Mouse (Mus musculus) limb, embryonic 15.5 days (tissue): ENCODE results near the gene P4ha1. TPM values are rescaled to one million over a fixed set of nuclear protein-coding genes. Genes with fewer than 3 reads are reported as not detected.

ENCODE experiments used
- ATAC-seq: fragments of 200-750 bp; cut with Nextera tagmentation; 2 replicates; pipeline ENCODE4 v1.8.0; 2017; ENCODE audit warnings: low read depth, moderate TSS enrichment; ENCODE audit not compliant: insufficient number of reproducible peaks, low FRiP score, low TSS enrichment
- H3K27ac ChIP-seq: fragments of 300-500 bp; sonication (generic); 2 replicates; pipeline ENCODE4 v1.5.1; 2015; ENCODE audit warnings: moderate library complexity, mild to moderate bottlenecking, inconsistent platforms
- H3K27me3 ChIP-seq: fragments of 300-500 bp; sonication (generic); 2 replicates; pipeline ENCODE4 v1.6.1; 2015; ENCODE audit warnings: inconsistent platforms
- H3K36me3 ChIP-seq: fragments of 300-500 bp; sonication (generic); 2 replicates; pipeline ENCODE4 v1.6.1; 2015; ENCODE audit warnings: inconsistent platforms
- H3K4me1 ChIP-seq: fragments of 300-500 bp; sonication (generic); 2 replicates; pipeline ENCODE4 v1.6.1; 2015; ENCODE audit warnings: inconsistent platforms
- H3K4me2 ChIP-seq: fragments of 300-500 bp; sonication (generic); 2 replicates; pipeline ENCODE4 v1.6.1; 2015; ENCODE audit warnings: mild to moderate bottlenecking, inconsistent platforms
- H3K4me3 ChIP-seq: fragments of 300-500 bp; sonication (generic); 2 replicates; pipeline ENCODE4 v1.5.1; 2015; ENCODE audit warnings: mild to moderate bottlenecking, inconsistent platforms
- H3K9ac ChIP-seq: fragments of 300-500 bp; sonication (generic); 2 replicates; pipeline ENCODE4 v1.6.1; 2015; ENCODE audit warnings: inconsistent platforms
- H3K9me3 ChIP-seq: fragments of 300-500 bp; sonication (generic); 2 replicates; pipeline ENCODE4 v1.6.1; 2016; ENCODE audit warnings: inconsistent platforms
- WGBS: fragments of 180-500 bp; shearing (Covaris S2); methylation state at CpG from one replicate; pipeline ENCODE4 v1.1.7; 2015; 5-methylcytosine and 5-hydroxymethylcytosine counted together
- polyA plus RNA-seq: library from polyadenylated mRNA; unstranded; fragments of >200 nt; fragmentation: Nextera tagmentation; extraction: Ambion mirVana; gene quantifications from 2 replicates; pipeline ENCODE4 v1.2.1, GENCODE M21; 2015

Gene P4ha1
- polyA plus RNA-seq, 1 experiment from 2014 or later, result 146 TPM

DNA sequence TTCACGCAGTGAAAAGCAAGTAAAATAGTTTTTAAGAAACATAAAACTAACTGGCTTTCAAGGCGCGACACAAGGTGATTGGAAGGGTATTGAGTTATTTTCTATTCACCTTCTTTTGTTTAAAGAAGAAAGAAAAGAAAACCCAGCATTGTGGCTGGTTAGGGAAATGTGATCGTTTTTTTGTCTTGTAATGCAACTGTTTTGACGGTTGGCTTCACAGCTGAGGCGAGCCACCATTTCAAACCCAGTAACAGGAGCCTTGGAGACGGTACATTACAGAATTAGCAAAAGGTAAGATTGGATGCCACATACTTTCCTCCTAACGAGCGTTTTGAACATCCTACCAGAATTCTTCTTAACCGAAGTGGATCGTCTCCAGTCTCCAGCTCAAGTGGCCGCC is 31.0 kb downstream of the P4ha1 start:
- Histone ChIP-seq H3K4me3 (no peak overlapping the region), H3K4me1 (peaks cover 2% of the 10 kb centered on the region; the same call in 1 of the 2 replicates), H3K27ac (no peak overlapping the region), H3K27me3 (no peaks in the 10 kb centered on the region), H3K9me3 (no peaks in the 10 kb centered on the region), H3K36me3 (peaks cover 52% of the 10 kb centered on the region), H3K4me2 (no peak overlapping the region), H3K9ac (no peak overlapping the region)
- no peak for ATAC-seq
- WGBS, result 90% methylated on average over 12 of the region's 12 CpGs

DNA sequence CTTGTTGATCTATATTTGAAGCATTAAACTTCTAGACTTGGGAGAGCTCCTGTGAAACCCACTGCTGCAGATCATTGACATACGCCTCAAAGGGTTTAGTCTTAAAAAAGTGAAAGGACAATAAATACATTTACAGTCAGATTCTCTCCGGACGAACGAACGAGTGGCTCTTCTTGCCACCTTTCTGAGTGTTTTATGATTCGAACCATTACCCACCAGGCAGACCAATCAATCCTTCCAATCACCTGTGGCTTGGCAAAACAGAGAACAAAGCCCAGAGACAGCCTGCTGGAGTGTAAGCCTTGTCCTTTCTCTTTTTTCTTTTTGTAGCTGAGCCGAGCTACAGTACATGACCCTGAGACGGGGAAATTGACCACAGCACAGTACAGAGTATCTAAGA is 31.9 kb downstream of the P4ha1 start:
- peaks cover 52% of the 10 kb centered on the region for H3K36me3 ChIP-seq
- H3K4me2 ChIP-seq, result no peak overlapping the region
- no peaks in the 10 kb centered on the region for H3K27me3 ChIP-seq
- H3K9me3 ChIP-seq, result no peaks in the 10 kb centered on the region
- H3K27ac ChIP-seq, result no peak overlapping the region
- no peak for ATAC-seq
- WGBS, result 73% methylated on average over 8 of the region's 8 CpGs
- H3K4me3 ChIP-seq, result no peak overlapping the region
- H3K9ac ChIP-seq, result no peak overlapping the region
- H3K4me1 ChIP-seq, result peaks cover 2% of the 10 kb centered on the region; the same call in 1 of the 2 replicates

DNA sequence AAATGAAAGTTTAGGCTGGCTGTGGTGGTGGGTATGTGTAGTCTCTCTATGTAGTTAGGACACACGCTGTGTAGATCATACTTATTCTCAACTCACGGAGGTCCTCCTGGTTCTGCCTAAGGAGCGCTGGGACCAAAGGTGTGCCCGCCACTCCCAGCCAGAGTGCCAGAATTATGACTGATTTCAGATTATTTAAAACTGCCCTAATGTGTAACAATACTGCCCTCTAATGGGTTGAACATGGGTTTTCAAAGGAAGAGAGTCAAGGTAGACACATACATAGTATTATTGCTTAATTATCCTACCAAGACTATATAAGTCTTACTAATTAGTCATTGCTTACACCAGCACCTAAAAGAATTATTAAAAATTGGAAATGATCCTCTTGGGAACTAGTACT is 35.6 kb downstream of the P4ha1 start:
- no peak overlapping the region for H3K4me2 ChIP-seq
- H3K4me1 ChIP-seq, result peaks cover 2% of the 10 kb centered on the region; the same call in 1 of the 2 replicates
- no peaks in the 10 kb centered on the region for H3K9me3 ChIP-seq
- no peak overlapping the region for H3K4me3 ChIP-seq
- no peaks in the 10 kb centered on the region for H3K27me3 ChIP-seq
- WGBS, result 95% methylated on average over 4 of the region's 4 CpGs
- H3K9ac ChIP-seq, result no peak overlapping the region
- no peak for ATAC-seq
- H3K27ac ChIP-seq, result no peak overlapping the region
- peaks cover 55% of the 10 kb centered on the region for H3K36me3 ChIP-seq

DNA sequence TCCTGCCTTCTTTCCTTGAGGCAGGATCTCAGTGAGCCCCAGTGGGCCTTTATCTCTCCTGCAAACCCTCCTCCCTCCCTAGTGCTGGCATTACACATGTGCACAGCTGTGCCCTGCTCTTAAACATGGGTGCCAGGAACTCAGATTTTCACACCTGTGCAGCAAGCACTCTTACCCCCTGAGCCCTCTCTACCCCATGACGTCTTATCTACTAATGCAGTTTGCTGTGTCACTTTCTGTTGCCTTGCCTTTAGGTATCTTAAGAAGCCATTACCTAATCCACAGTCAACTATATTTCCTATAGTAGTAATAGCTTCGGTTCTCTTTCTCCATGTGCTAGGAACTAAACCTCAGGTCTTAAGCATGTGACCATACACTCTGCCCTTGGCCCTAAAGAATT is 40.1 kb downstream of the P4ha1 start:
- Histone ChIP-seq H3K9me3 (no peaks in the 10 kb centered on the region), H3K9ac (no peak overlapping the region), H3K4me1 (no peaks in the 10 kb centered on the region), H3K36me3 (peaks cover 75% of the 10 kb centered on the region), H3K27me3 (no peaks in the 10 kb centered on the region), H3K4me3 (no peak overlapping the region), H3K27ac (no peak overlapping the region), H3K4me2 (no peak overlapping the region)
- WGBS, result 82% methylated on average over 2 of the region's 2 CpGs
- ATAC-seq, result no peak

DNA sequence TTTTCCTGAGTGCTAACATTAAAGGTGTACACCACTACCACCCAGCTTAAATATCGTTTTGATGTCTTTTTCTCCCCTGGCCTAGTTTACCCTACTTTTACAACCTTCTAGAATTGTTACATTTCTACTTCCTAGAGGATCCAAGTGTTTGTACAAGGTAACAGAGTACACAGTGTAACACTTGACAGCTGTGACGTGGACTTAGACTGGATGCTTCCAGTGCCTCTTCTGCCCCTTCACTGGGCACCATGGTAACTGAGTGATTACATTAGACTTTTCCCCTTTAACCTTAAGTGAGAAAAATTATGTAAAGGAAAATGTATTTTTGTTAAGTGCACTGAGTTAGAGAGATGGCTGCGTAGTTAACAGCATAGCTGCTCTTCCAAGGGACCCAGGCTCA is 41.5 kb downstream of the P4ha1 start:
- 91% methylated on average over 3 of the region's 3 CpGs for WGBS
- no peaks in the 10 kb centered on the region for H3K9me3 ChIP-seq
- no peak overlapping the region for H3K9ac ChIP-seq
- no peak overlapping the region for H3K4me2 ChIP-seq
- no peaks in the 10 kb centered on the region for H3K4me1 ChIP-seq
- H3K36me3 ChIP-seq, result peaks cover 85% of the 10 kb centered on the region
- ATAC-seq, result no peak
- no peak overlapping the region for H3K27ac ChIP-seq
- no peak overlapping the region for H3K4me3 ChIP-seq
- H3K27me3 ChIP-seq, result no peaks in the 10 kb centered on the region

DNA sequence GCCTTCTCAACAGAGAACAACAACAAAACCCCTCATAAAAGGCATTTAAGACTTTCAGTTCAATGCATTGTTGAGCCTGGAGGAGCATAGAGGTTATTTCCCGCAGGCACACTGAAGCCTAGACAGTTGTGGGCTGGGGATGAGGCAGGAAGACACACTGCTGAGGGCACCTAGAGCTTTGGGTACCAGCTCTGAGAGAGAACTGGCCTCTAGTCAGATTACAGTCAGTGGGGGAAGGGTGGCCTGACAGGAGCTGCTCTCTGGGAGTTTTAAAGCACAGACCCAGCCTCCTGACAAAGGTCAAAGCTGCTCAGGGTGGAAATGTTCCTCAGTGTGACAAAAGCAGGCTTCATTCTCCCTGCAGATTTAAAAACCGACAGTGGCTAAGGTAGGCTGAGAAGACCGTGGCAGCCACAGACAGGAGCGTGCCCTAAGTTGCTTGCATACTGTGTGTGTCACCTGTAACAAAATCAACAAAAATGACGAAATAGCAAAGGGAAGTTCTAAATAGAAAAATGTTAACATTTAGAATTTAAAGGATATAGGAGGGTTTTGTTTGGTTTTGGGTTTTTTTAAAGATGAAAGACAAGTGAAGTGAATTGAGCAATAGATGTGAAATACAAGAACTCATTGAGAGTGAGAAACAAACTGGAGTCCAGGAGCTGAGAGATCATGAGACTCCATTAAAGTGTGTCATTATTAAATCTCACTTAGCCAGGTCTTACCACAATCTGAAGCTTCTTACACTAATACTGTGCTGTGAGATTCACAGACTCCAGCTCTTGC is 42.9 kb downstream of the P4ha1 start:
- WGBS, result 86% methylated on average over 5 of the region's 5 CpGs
- no peak overlapping the region for H3K9ac ChIP-seq
- no peak for ATAC-seq
- no peaks in the 10 kb centered on the region for H3K9me3 ChIP-seq
- no peaks in the 10 kb centered on the region for H3K4me1 ChIP-seq
- H3K27ac ChIP-seq, result no peak overlapping the region
- H3K4me2 ChIP-seq, result no peak overlapping the region
- peaks cover 90% of the 10 kb centered on the region for H3K36me3 ChIP-seq
- no peak overlapping the region for H3K4me3 ChIP-seq
- H3K27me3 ChIP-seq, result no peaks in the 10 kb centered on the region

DNA sequence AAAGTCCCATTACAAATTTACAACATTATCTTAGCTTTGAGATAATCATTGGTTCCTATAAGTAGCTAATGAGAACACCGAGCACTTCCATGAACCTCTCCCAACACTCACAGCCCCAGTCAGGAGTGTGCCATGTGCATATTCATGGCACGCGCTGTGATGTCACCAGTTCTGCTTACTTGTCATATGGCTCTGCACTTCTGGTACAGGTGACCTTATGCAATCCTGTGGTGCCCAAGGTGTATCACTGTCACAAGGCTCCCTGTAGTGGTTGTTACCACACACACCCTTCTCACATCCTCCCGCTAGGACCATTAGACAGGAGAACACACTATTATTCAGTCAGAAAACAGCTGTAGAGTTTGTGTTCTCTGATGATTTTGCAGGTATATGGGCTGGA is 43.6 kb downstream of the P4ha1 start:
- 93% methylated on average over 4 of the region's 4 CpGs for WGBS
- Histone ChIP-seq H3K9me3 (no peaks in the 10 kb centered on the region), H3K36me3 (peaks cover 93% of the 10 kb centered on the region), H3K4me2 (no peak overlapping the region), H3K9ac (no peak overlapping the region), H3K27ac (no peak overlapping the region), H3K27me3 (no peaks in the 10 kb centered on the region), H3K4me1 (no peaks in the 10 kb centered on the region), H3K4me3 (no peak overlapping the region)
- ATAC-seq, result no peak

DNA sequence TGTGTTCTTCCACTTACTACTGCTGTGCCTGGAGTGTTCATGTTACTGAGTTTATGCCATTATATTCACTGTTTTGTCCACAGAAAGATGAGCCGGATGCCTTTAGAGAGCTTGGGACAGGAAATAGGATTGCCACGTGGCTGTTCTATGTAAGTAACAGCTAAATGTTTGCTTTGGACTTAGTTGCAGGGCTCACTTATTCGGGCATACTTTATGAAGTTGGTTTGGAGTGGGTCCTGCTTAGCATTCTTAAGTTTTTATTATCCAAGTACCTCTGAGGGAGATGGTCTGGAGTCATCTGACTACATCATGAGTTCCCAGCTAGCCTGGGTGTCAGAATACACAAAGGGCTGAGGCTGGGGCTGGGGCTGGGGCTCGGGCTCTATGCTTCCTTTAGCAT is 44.1 kb downstream of the P4ha1 start:
- no peaks in the 10 kb centered on the region for H3K27me3 ChIP-seq
- no peaks in the 10 kb centered on the region for H3K4me1 ChIP-seq
- H3K9ac ChIP-seq, result no peak overlapping the region
- no peak overlapping the region for H3K4me3 ChIP-seq
- 62% methylated on average over 4 of the region's 4 CpGs for WGBS
- ATAC-seq, result no peak
- H3K27ac ChIP-seq, result no peak overlapping the region
- H3K9me3 ChIP-seq, result no peaks in the 10 kb centered on the region
- H3K4me2 ChIP-seq, result no peak overlapping the region
- peaks cover 91% of the 10 kb centered on the region for H3K36me3 ChIP-seq

DNA sequence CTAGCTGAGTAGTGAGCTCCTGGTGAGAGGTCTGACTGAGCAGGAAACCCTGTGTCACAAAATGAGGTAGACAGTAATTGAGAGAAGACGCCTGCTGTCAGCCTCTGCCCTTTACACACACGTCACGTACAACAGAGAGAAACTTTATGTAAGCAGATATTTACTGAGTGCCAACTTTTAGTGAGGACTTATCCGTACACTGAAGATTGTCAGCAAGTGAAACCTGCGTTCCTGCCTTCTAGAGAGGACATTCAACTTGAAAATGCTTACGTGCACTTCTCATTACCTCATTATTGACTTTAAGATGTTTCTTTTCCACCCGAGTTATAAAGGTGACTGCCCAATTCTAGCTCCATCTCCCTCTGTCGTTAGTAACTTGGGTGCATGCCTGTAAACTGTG is 45.6 kb downstream of the P4ha1 start:
- Histone ChIP-seq H3K4me2 (no peak overlapping the region), H3K27me3 (no peaks in the 10 kb centered on the region), H3K27ac (no peak overlapping the region), H3K9me3 (no peaks in the 10 kb centered on the region), H3K9ac (no peak overlapping the region), H3K4me1 (no peaks in the 10 kb centered on the region), H3K36me3 (peaks cover 92% of the 10 kb centered on the region), H3K4me3 (no peak overlapping the region)
- ATAC-seq, result no peak
- WGBS, result 84% methylated on average over 8 of the region's 8 CpGs

DNA sequence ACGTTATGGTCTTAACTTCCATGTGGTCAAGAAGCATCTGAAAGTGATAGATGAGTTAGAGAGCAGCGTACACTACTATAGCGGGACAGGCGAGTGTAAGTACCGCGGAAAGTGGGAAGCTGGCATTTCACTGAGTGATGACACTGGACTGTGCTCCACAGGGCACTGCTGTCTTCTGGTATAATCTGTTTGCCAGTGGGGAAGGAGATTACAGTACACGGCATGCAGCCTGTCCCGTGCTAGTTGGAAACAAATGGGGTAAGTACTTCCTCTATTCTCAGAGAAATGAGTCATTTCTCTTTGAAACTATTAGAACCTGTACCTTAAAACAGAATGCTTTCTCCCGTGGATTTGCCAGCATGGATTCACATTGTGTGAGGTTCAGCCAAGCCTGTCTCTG is 46.3 kb downstream of the P4ha1 start:
- Histone ChIP-seq H3K27ac (no peak overlapping the region), H3K4me3 (no peak overlapping the region), H3K9ac (no peak overlapping the region), H3K27me3 (no peaks in the 10 kb centered on the region), H3K4me1 (no peaks in the 10 kb centered on the region), H3K9me3 (no peaks in the 10 kb centered on the region), H3K36me3 (peaks cover 92% of the 10 kb centered on the region), H3K4me2 (no peak overlapping the region)
- ATAC-seq, result no peak
- 89% methylated on average over 9 of the region's 9 CpGs for WGBS

DNA sequence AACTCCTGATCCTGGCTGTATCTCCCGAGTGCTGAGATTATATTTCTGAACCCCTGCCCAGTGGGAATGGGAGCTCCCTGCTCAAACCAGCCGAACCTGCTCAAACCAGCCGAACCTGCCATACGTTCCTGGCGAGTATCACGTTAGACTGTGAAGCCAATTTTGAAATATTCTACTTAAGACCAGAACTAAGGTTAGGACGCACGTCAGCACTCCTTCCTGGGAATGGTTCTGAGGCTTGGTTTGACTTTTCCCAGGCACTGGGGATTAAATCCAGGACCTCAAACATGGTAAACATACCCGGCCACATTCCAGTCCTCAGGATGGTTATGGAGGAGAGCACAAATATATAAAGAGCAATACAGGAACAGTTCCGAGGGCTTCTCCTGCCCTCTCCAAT is 54.8 kb downstream of the P4ha1 start:
- H3K9me3 ChIP-seq, result no peaks in the 10 kb centered on the region
- 0 out of 2 replicates have a peak overlapping the region, but pooled peaks have one; percentile 39 for H3K27ac ChIP-seq
- H3K4me1 ChIP-seq, result no peaks in the 10 kb centered on the region
- no peaks in the 10 kb centered on the region for H3K27me3 ChIP-seq
- H3K4me3 ChIP-seq, result no peak overlapping the region
- ATAC-seq, result no peak
- no peak overlapping the region for H3K9ac ChIP-seq
- WGBS, result 72% methylated on average over 10 of the region's 10 CpGs
- peaks cover 22% of the 10 kb centered on the region for H3K36me3 ChIP-seq
- no peak overlapping the region for H3K4me2 ChIP-seq

DNA sequence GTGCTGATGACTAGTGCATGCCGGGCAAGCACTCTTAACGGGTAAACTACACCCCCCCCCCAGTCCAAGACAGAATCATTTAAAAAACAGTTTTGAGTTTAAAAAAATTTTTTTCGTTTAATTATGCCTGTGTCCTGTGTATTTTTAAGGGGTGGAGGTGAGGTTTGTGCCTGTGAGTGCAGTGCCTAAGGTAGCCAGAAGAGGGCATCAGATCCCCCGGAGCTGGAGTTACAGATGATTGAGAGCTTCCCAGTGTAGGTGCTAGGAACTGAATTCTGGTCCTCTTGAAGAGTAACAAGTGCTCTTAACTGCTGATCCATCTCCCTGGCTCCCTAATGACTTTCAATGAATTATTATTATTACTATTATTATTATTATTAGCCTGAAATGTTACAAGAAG is 55.6 kb downstream of the P4ha1 start:
- no peak overlapping the region for H3K4me3 ChIP-seq
- no peak overlapping the region for H3K9ac ChIP-seq
- H3K4me1 ChIP-seq, result no peaks in the 10 kb centered on the region
- H3K27ac ChIP-seq, result 0 out of 2 replicates have a peak overlapping the region, but pooled peaks have one; percentile 39
- WGBS, result 89% methylated on average over 4 of the region's 4 CpGs
- peaks cover 15% of the 10 kb centered on the region for H3K36me3 ChIP-seq
- no peaks in the 10 kb centered on the region for H3K9me3 ChIP-seq
- no peak overlapping the region for H3K4me2 ChIP-seq
- H3K27me3 ChIP-seq, result no peaks in the 10 kb centered on the region
- no peak for ATAC-seq

DNA sequence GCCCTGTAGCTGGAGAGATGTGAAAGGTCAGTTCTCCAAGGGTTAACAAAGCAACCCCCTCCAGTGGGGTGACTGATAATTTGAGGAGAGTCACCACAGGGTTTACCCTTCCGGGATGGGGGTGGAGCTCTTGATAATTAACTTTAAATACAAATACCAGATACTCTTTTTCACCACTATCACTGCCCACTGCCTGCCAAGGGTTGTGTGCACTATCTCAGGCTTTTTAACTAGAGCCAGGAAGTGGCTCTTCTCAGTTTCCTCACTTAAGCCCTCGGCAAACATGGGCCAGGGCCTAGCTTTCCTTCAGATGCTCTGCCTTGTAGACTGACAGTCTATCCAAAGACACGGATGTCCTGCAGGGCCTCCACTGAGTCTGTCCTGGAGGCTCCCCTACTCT is 56.8 kb downstream of the P4ha1 start:
- H3K9ac ChIP-seq, result no peak overlapping the region
- ATAC-seq, result no peak

More for the DNA sequence above, 56.8 kb downstream of the P4ha1 start:
- 41% methylated on average over 3 of the region's 3 CpGs for WGBS
- H3K4me2 ChIP-seq, result no peak overlapping the region
- no peaks in the 10 kb centered on the region for H3K9me3 ChIP-seq
- H3K36me3 ChIP-seq, result 0 out of 2 replicates have a peak, but pooled peaks cover 4% of the 10 kb centered on the region
- no peaks in the 10 kb centered on the region for H3K27me3 ChIP-seq
- no peak overlapping the region for H3K4me3 ChIP-seq
- H3K4me1 ChIP-seq, result no peaks in the 10 kb centered on the region
- H3K27ac ChIP-seq, result no peak overlapping the region
